Mouse (Mus musculus) v-Abl transformed pro-B cells (cell line): ENCODE measurements around the gene Cadps2.

ENCODE experiments used
- in situ Hi-C, 2 experiments: fragments of 400-800 bp; cut with MboI; formaldehyde crosslinking; loops; one replicate each; pipeline ENCODE4 v1.15.1; 2025; ENCODE audit not compliant: unreplicated experiment in 2 of 2

The Cadps2 gene

GRCm38 (mm10) chr6:23569686-23570085, 269.5 kb downstream of the Cadps2 start:
- in situ Hi-C loops: no loop called here

GRCm38 (mm10) chr6:23568688-23569087, 270.5 kb downstream of the Cadps2 start:
- in situ Hi-C loops: no loop called here

GRCm38 (mm10) chr6:23567651-23568050, 271.6 kb downstream of the Cadps2 start:
- in situ Hi-C loops: no loop called here

GRCm38 (mm10) chr6:23549874-23550273, 289.3 kb downstream of the Cadps2 start:
- in situ Hi-C loops: no loop called here

GRCm38 (mm10) chr6:23523710-23524109, 315.5 kb downstream of the Cadps2 start:
- in situ Hi-C loops: no loop called here

- in situ Hi-C loops: no loop called here
Measured at GRCm38 (mm10) chr6:23522556-23522955, 316.7 kb downstream of the Cadps2 start.

- in situ Hi-C loops: no loop called here
Measured at GRCm38 (mm10) chr6:23498611-23499010, 340.6 kb downstream of the Cadps2 start.

- in situ Hi-C loops: no loop called here
Measured at GRCm38 (mm10) chr6:23491804-23492203, 347.4 kb downstream of the Cadps2 start.

- in situ Hi-C loops: no loop called here
Measured at GRCm38 (mm10) chr6:23490431-23490830, 348.8 kb downstream of the Cadps2 start.

GRCm38 (mm10) chr6:23489046-23489445, 350.2 kb downstream of the Cadps2 start:
- in situ Hi-C loops: loop anchor here in 1 of 2 experiments (5.0 kb wide), 1 partner anchor 48 kb away; no protein-coding TSS in a partner anchor

- in situ Hi-C loops: no loop called here
Measured at GRCm38 (mm10) chr6:23472686-23473085, 366.5 kb downstream of the Cadps2 start.

- in situ Hi-C loops: no loop called here
Measured at GRCm38 (mm10) chr6:23471830-23472229, 367.4 kb downstream of the Cadps2 start.

- in situ Hi-C loops: no loop called here
Measured at GRCm38 (mm10) chr6:23467885-23468284, 371.3 kb downstream of the Cadps2 start.

GRCm38 (mm10) chr6:23462600-23463280, 376.5 kb downstream of the Cadps2 start:
- in situ Hi-C loops: no loop called here

- in situ Hi-C loops: loop anchor here (5.0 to 10.0 kb wide), 2 partner anchors 1335 to 1343 kb away; no protein-coding TSS in a partner anchor
Measured at GRCm38 (mm10) chr6:23457748-23458147, 381.5 kb downstream of the Cadps2 start.

- in situ Hi-C loops: loop anchor here in 1 of 2 experiments (10.0 kb wide), 1 partner anchor 1339 kb away; no protein-coding TSS in a partner anchor
Measured at GRCm38 (mm10) chr6:23453907-23454306, 385.3 kb downstream of the Cadps2 start.

GRCm38 (mm10) chr6:23439897-23440296, 399.3 kb downstream of the Cadps2 start:
- in situ Hi-C loops: no loop called here

- in situ Hi-C loops: no loop called here
Measured at GRCm38 (mm10) chr6:23410256-23411049, 428.8 kb downstream of the Cadps2 start.

- in situ Hi-C loops: no loop called here
Measured at GRCm38 (mm10) chr6:23394131-23394530, 445.1 kb downstream of the Cadps2 start.

- in situ Hi-C loops: no loop called here
Measured at GRCm38 (mm10) chr6:23392711-23393110, 446.5 kb downstream of the Cadps2 start.

- in situ Hi-C loops: no loop called here
Measured at GRCm38 (mm10) chr6:23386711-23387110, 452.5 kb downstream of the Cadps2 start.

GRCm38 (mm10) chr6:23383004-23383347, 456.2 kb downstream of the Cadps2 start:
- in situ Hi-C loops: no loop called here
